In the genomic region with DNA sequence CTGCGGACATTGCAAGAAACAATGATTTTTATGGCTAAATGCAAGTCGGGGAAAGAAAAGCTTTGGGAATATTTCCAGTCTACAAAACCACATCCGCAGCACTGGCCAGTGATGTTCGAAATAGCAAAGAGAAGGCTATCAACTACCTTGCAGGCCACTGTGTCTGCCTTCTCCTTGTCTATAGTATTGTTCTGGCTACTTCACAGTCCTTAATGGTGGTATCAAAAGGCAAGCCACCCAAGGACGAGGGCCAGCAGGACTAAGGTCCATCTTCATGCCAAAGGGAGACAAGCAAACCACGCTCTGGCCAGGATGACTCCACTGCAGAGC, we compare ENCODE assay signal across 14 mouse cellular contexts.
"Had no signal": no experiment of that assay in that cellular context is flagged by ENCODE, and none has a peak within 500 bp of the region (broad histone marks: within the 10 kb centered on the region; RNA-seq: fewer than 3 reads in every experiment).

No protein-coding gene starts in this region.

- H3K9ac ChIP-seq: hindbrain, embryonic 15.5 days; liver, embryonic 15.5 days; lung, embryonic 14.5 days; neural tube, embryonic 12.5 days had no signal

- DNase-seq: lung, embryonic 14.5 days; lung, postnatal 10 days; lung, postnatal 4 days; midbrain, embryonic 14.5 days; spleen, adult 18-20 months; thymus, adult 18-20 months; thymus, postnatal 14 days had no signal

- H3K27ac ChIP-seq: hindbrain, embryonic 15.5 days; left cerebral cortex, adult 2 months; limb, embryonic 10.5 days; liver, embryonic 15.5 days; midbrain, embryonic 10.5 days; neural tube, embryonic 12.5 days had no signal

- H3K9me3 ChIP-seq: hindbrain, embryonic 15.5 days; limb, embryonic 10.5 days; liver, embryonic 15.5 days; midbrain, embryonic 10.5 days; neural tube, embryonic 12.5 days had no signal

- H3K4me1 ChIP-seq: hindbrain, embryonic 15.5 days; limb, embryonic 10.5 days; liver, embryonic 15.5 days; midbrain, embryonic 10.5 days; neural tube, embryonic 12.5 days had no signal

- H3K36me3 ChIP-seq: hindbrain, embryonic 15.5 days; limb, embryonic 10.5 days; liver, embryonic 15.5 days; midbrain, embryonic 10.5 days; neural tube, embryonic 12.5 days had no signal

- H3K27me3 ChIP-seq: hindbrain, embryonic 15.5 days; liver, embryonic 15.5 days; neural tube, embryonic 12.5 days had no signal

- H3K4me2 ChIP-seq: hindbrain, embryonic 15.5 days; liver, embryonic 11.5 days; liver, embryonic 15.5 days; lung, embryonic 14.5 days; neural tube, embryonic 12.5 days had no signal

- H3K4me3 ChIP-seq: hindbrain, embryonic 15.5 days; left cerebral cortex, adult 2 months; limb, embryonic 10.5 days; liver, embryonic 15.5 days; midbrain, embryonic 10.5 days; neural tube, embryonic 12.5 days had no signal
